Mouse (Mus musculus) bone marrow, adult 2 months (tissue): ENCODE results near the gene Tnfrsf11a.

Source experiments
- CTCF ChIP-seq: fragments of 200-500 bp; IDR thresholded peaks from 2 replicates; pipeline ENCODE4 v1.5.1; 2011; ENCODE audit warnings: low read length, control low read depth; ENCODE audit not compliant: control insufficient read depth, insufficient read depth
- POLR2A ChIP-seq: fragments of 200-500 bp; IDR thresholded peaks from 2 replicates; pipeline ENCODE4 v1.6.1; 2011; ENCODE audit warnings: low read depth, mild to moderate bottlenecking, control low read depth, low read length, borderline replicate concordance; ENCODE audit not compliant: control insufficient read depth

DNA sequence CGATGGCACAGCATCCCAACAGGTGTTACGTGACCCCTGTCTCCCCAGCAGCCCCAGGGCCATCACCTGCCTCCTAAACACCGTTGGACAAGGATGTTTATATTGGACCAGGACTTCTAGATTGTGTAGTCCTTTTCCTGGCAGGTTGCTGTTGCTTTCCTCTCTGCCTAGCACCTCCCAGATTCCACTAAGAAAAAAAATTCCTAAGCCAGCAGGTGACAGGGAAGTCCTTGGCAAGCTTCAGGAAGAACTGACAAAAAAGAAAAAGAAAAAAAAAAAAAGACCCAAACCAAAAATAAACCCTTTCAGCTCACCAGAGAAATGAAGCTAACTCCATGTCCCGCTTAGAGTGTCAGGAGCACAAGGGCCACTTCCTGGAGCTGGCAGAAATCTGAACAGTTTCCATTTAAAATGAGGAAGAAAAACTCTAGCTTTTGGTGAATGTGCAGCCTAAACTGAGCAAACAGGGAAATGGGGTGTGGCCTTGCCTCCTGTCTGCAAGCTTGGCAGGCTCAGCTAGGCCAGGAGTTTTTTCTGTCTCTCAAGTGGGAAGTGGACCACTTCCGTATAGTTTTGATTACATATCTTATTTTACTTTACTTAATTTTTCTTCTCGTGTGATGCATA lies 6.3 kb downstream of the Tnfrsf11a start:
- TF ChIP-seq CTCF, result no peak
- TF ChIP-seq POLR2A, result no peak
